Mouse (Mus musculus) heart, postnatal 0 days (tissue): ENCODE measurements around the gene Uri1.

Source experiments
- CTCF ChIP-seq: IDR thresholded peaks from 2 replicates; pipeline ENCODE4 v1.5.1; 2016; ENCODE audit warnings: antibody characterized with exemption, control low read depth, low read depth
- EP300 ChIP-seq: IDR thresholded peaks from 2 replicates; pipeline ENCODE4 v1.6.1; 2016; ENCODE audit warnings: antibody characterized with exemption, low read depth

- TF ChIP-seq CTCF = no peak
- no peak for TF ChIP-seq EP300
Measured at GRCm38 (mm10) chr7:37921681-37922430, 101.5 kb downstream of the Uri1 start.
